Comparison of ENCODE assay signal across 29 mouse cellular contexts in the genomic region with DNA sequence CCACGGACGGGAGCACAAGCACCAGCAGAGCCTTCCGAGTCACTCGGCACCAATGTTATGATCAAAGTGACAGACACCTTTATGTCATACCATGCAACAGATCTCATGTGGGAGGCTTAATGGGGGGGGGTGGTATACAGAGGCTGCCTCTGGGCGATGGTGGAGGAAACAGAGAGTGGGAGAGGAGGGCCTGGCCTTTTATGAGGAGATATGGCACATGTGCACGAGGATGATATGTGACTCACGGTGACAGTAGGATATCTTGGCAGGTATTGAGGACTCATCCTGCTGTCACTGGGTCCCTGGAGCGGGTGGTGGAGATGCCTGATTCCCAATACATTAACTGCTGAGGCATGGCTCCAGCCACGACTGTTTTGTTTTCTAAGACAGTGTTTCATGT. TPM values are rescaled to one million over a fixed set of nuclear protein-coding genes. Genes with fewer than 3 reads are reported as not detected.
A peak's percentile ranks its signal among the peaks of the same experiment; 100 is the strongest.
DNase-seq lines count a peak whose midpoint lies in the region; ATAC-seq and TF ChIP-seq lines count a peak whose summit lies in the region.
"Had no signal": no experiment of that assay in that cellular context is flagged by ENCODE, and none has a peak within 500 bp of the region (broad histone marks: within the 10 kb centered on the region; RNA-seq: fewer than 3 reads in every experiment).

No protein-coding gene starts in this region.

- no peak for TF ChIP-seq CTCF in kidney, postnatal 0 days (IDR thresholded peaks at IDR 0.05; ENCODE audit: low read depth)
- no peak for TF ChIP-seq CTCF in MEL (IDR thresholded peaks at IDR 0.05 in 2 of 3, conservative IDR thresholded peaks at IDR 0.05 in 1 of 3; ENCODE audit: control insufficient read depth in 1 of 3, insufficient read depth in 1 of 3, low read depth in 2 of 3, low read length in 3 of 3, poor library complexity in 1 of 3, severe bottlenecking in 1 of 3)

- no peaks in the 10 kb centered on the region for H3K4me1 ChIP-seq in kidney, postnatal 0 days (replicated peaks; ENCODE audit: insufficient read depth, low read length)
- peaks cover 11% of the 10 kb centered on the region; the same call in 1 of the 2 replicates for H3K4me1 ChIP-seq in liver, embryonic 13.5 days (replicated peaks)
- H3K4me1 ChIP-seq in liver, embryonic 11.5 days (replicated peaks; ENCODE audit: control insufficient read depth, insufficient read depth, low read length): no peaks in the 10 kb centered on the region
- peaks cover 2 to 14% of the 10 kb centered on the region in 2 experiments; a peak in 3 of 4 replicates for H3K4me1 ChIP-seq in MEL (ENCODE audit: control insufficient read depth in 1 of 2, insufficient read depth in 2 of 2, low read length in 2 of 2)
- no peaks in the 10 kb centered on the region for H3K4me1 ChIP-seq in hindbrain, embryonic 13.5 days (replicated peaks)
- H3K4me1 ChIP-seq: embryonic facial prominence, embryonic 13.5 days; embryonic facial prominence, embryonic 15.5 days; forebrain, embryonic 13.5 days; forebrain, embryonic 15.5 days had no signal

- no peak overlapping the region for H3K27ac ChIP-seq in kidney, postnatal 0 days
- H3K27ac ChIP-seq in liver, embryonic 13.5 days: no peak overlapping the region
- no peak overlapping the region for H3K27ac ChIP-seq in liver, embryonic 11.5 days (ENCODE audit: low read depth, low read length)
- H3K27ac ChIP-seq in MEL (ENCODE audit: control insufficient read depth, low read depth, low read length): no peak overlapping the region; the same call in 1 of the 2 replicates
- H3K27ac ChIP-seq in hindbrain, embryonic 13.5 days: no peak overlapping the region
- H3K27ac ChIP-seq: embryonic facial prominence, embryonic 13.5 days; embryonic facial prominence, embryonic 15.5 days; forebrain, embryonic 13.5 days; forebrain, embryonic 15.5 days had no signal

- no peak for TF ChIP-seq RAD21 in MEL (IDR thresholded peaks at IDR 0.05; ENCODE audit: low read depth, low read length)

- no peaks in the 10 kb centered on the region for H3K27me3 ChIP-seq in kidney, postnatal 0 days (ENCODE audit: insufficient read depth, low read length)
- peaks cover 4% of the 10 kb centered on the region; the same call in 1 of the 2 replicates for H3K27me3 ChIP-seq in liver, embryonic 13.5 days
- H3K27me3 ChIP-seq in liver, embryonic 11.5 days (replicated peaks; ENCODE audit: control insufficient read depth, insufficient read depth, low read length): no peaks in the 10 kb centered on the region
- peaks cover 0 to 4% of the 10 kb centered on the region in 2 experiments for H3K27me3 ChIP-seq in MEL (ENCODE audit: control insufficient read depth in 1 of 2, insufficient read depth in 2 of 2, low read length in 2 of 2)
- no peaks in the 10 kb centered on the region for H3K27me3 ChIP-seq in hindbrain, embryonic 13.5 days
- H3K27me3 ChIP-seq: embryonic facial prominence, embryonic 13.5 days; embryonic facial prominence, embryonic 15.5 days; forebrain, embryonic 13.5 days; forebrain, embryonic 15.5 days had no signal

- no peak overlapping the region for H3K4me2 ChIP-seq in kidney, postnatal 0 days (ENCODE audit: low read length)
- no peak overlapping the region for H3K4me2 ChIP-seq in liver, embryonic 13.5 days
- H3K4me2 ChIP-seq in liver, embryonic 11.5 days: no peak overlapping the region
- H3K4me2 ChIP-seq in hindbrain, embryonic 13.5 days: no peak overlapping the region
- H3K4me2 ChIP-seq: embryonic facial prominence, embryonic 13.5 days; embryonic facial prominence, embryonic 15.5 days; forebrain, embryonic 13.5 days; forebrain, embryonic 15.5 days had no signal

- no peak overlapping the region for H3K9ac ChIP-seq in kidney, postnatal 0 days (ENCODE audit: low read depth, low read length)
- no peak overlapping the region for H3K9ac ChIP-seq in liver, embryonic 13.5 days
- H3K9ac ChIP-seq in liver, embryonic 11.5 days (ENCODE audit: low read depth, low read length): no peak overlapping the region
- no peak overlapping the region; the same call in 1 of the 2 replicates for H3K9ac ChIP-seq in MEL (ENCODE audit: control insufficient read depth, low read depth, low read length, poor library complexity, severe bottlenecking)
- no peak overlapping the region for H3K9ac ChIP-seq in hindbrain, embryonic 13.5 days
- H3K9ac ChIP-seq: embryonic facial prominence, embryonic 13.5 days; embryonic facial prominence, embryonic 15.5 days; forebrain, embryonic 13.5 days; forebrain, embryonic 15.5 days had no signal

- no peak overlapping the region for H3K4me3 ChIP-seq in kidney, postnatal 0 days (replicated peaks; ENCODE audit: low read depth, low read length)
- no peak overlapping the region for H3K4me3 ChIP-seq in liver, embryonic 13.5 days (replicated peaks)
- H3K4me3 ChIP-seq in liver, embryonic 11.5 days (ENCODE audit: low read depth, low read length): no peak overlapping the region
- no peak overlapping the region for H3K4me3 ChIP-seq in MEL (ENCODE audit: control insufficient read depth in 1 of 2, insufficient read depth in 1 of 2, low read depth in 2 of 2, low read length in 2 of 2)
- no peak overlapping the region for H3K4me3 ChIP-seq in hindbrain, embryonic 13.5 days
- H3K4me3 ChIP-seq: embryonic facial prominence, embryonic 13.5 days; embryonic facial prominence, embryonic 15.5 days; forebrain, embryonic 13.5 days; forebrain, embryonic 15.5 days had no signal

- no peaks in the 10 kb centered on the region for H3K79me2 ChIP-seq in MEL (ENCODE audit: control insufficient read depth, insufficient read depth, low read length, poor library complexity)

- peak; percentile 63 to 73 for TF ChIP-seq EP300 in MEL (IDR thresholded peaks at IDR 0.05; ENCODE audit: low read depth in 1 of 2, low read length in 2 of 2)

- no peak for TF ChIP-seq POLR2A in MEL (IDR thresholded peaks at IDR 0.05; ENCODE audit: control insufficient read depth in 1 of 2, insufficient read depth in 1 of 2, low read depth in 1 of 2, low read length in 2 of 2, poor library complexity in 1 of 2)

- H3K9me3 ChIP-seq in kidney, postnatal 0 days (replicated peaks; ENCODE audit: low read length): no peaks in the 10 kb centered on the region
- no peaks in the 10 kb centered on the region for H3K9me3 ChIP-seq in liver, embryonic 13.5 days (replicated peaks)
- no peaks in the 10 kb centered on the region for H3K9me3 ChIP-seq in liver, embryonic 11.5 days (ENCODE audit: control insufficient read depth, low read length)
- H3K9me3 ChIP-seq in MEL (replicated peaks; ENCODE audit: insufficient read depth, low read length): no peaks in the 10 kb centered on the region
- no peaks in the 10 kb centered on the region for H3K9me3 ChIP-seq in hindbrain, embryonic 13.5 days
- H3K9me3 ChIP-seq: embryonic facial prominence, embryonic 13.5 days; embryonic facial prominence, embryonic 15.5 days; forebrain, embryonic 13.5 days; forebrain, embryonic 15.5 days; G1E had no signal

- peak; percentile 4 for DNase-seq in kidney, postnatal 0 days (ENCODE audit: low spot score)
- no peak for DNase-seq in kidney, postnatal 14 days
- DNase-seq in liver, embryonic 13.5 days: no peak
- no peak for DNase-seq in liver, embryonic 11.5 days (ENCODE audit: low spot score)
- DNase-seq in MEL (ENCODE audit: low read depth, low spot score): peak; percentile 67
- DNase-seq: adrenal gland, adult 2 months; adrenal gland, postnatal 10 days; adrenal gland, postnatal 25 days; B cell, adult 2 months; cerebellum, adult 11 months; cerebellum, adult 18-20 months; cerebellum, adult 8-10 months; cerebellum, adult 9-11 months; cerebellum, postnatal 14 days; cerebellum, postnatal 36 days; embryo, embryonic 11 days had no signal

- WGBS in kidney, postnatal 0 days: 58% methylated on average over 9 of the region's 9 CpGs
- 60% methylated on average over 9 of the region's 9 CpGs for WGBS in liver, embryonic 13.5 days (ENCODE audit: insufficient replicate concordance)
- WGBS in liver, embryonic 11.5 days: 73% methylated on average over 9 of the region's 9 CpGs
- 89% methylated on average over 9 of the region's 9 CpGs for WGBS in hindbrain, embryonic 13.5 days

- no peak for ATAC-seq in kidney, postnatal 0 days (replicated peaks; ENCODE audit: low FRiP score, low read depth)
- peak; percentile 68 for ATAC-seq in liver, embryonic 13.5 days (ENCODE audit: low read depth)
- no peak; the same call in 1 of the 2 replicates for ATAC-seq in liver, embryonic 11.5 days (replicated peaks; ENCODE audit: low FRiP score)
- peak; percentile 56 for ATAC-seq in megakaryocyte-erythroid progenitor cell, adult 5-6 weeks (replicated peaks; ENCODE audit: low FRiP score, low TSS enrichment, poor library complexity, severe bottlenecking)
- ATAC-seq in hindbrain, embryonic 13.5 days (ENCODE audit: low FRiP score): no peak
- ATAC-seq: CD4-positive, CD25-positive, alpha-beta regulatory T cell, adult 4 months; forebrain, embryonic 13.5 days; forebrain, embryonic 15.5 days had no signal

- no peaks in the 10 kb centered on the region for H3K36me3 ChIP-seq in kidney, postnatal 0 days (ENCODE audit: insufficient read depth, low read length)
- H3K36me3 ChIP-seq in liver, embryonic 13.5 days: no peaks in the 10 kb centered on the region
- H3K36me3 ChIP-seq in liver, embryonic 11.5 days (ENCODE audit: control insufficient read depth, insufficient read depth, low read length): no peaks in the 10 kb centered on the region
- H3K36me3 ChIP-seq in MEL (ENCODE audit: control insufficient read depth in 1 of 2, insufficient read depth in 2 of 2, low read length in 2 of 2): peaks cover 0 to 6% of the 10 kb centered on the region in 2 experiments; a peak in 1 of 4 replicates
- H3K36me3 ChIP-seq in hindbrain, embryonic 13.5 days: no peaks in the 10 kb centered on the region
- H3K36me3 ChIP-seq: embryonic facial prominence, embryonic 13.5 days; embryonic facial prominence, embryonic 15.5 days; forebrain, embryonic 15.5 days; G1E had no signal

RNA-seq across cellular contexts. Expression of a gene that starts 13.8 kb away (rescaled TPM):
- polyA plus RNA-seq in kidney, postnatal 0 days (2015; fragmentation: Nextera tagmentation; extraction: Ambion mirVana): 96.1 and 103 TPM in 2 replicates
- polyA plus RNA-seq in liver, embryonic 13.5 days (2015; fragmentation: Nextera tagmentation; extraction: Ambion mirVana): 37.1 and 38.0 TPM in 2 replicates
- 70.6 and 73.4 TPM in 2 replicates for polyA plus RNA-seq in liver, embryonic 11.5 days (2014; fragmentation: Nextera tagmentation; extraction: Ambion mirVana)
- total RNA-seq in MEL (2012; rRNA removed): 47.2 and 53.8 TPM in 2 replicates
- polyA plus RNA-seq in MEL (2012; ENCODE audit: insufficient read depth in 1 of 2, insufficient read length in 2 of 2, low read depth in 1 of 2, low replicate concordance in 2 of 2, missing spikeins in 1 of 2): 100 to 1,000 TPM in 1 of 2 experiments, not detected in 1; 111 TPM
- total RNA-seq in megakaryocyte-erythroid progenitor cell, adult 5-6 weeks (2014; fragmentation: Nextera tagmentation): 43.2 and 45.4 TPM in 2 replicates
- 26.4 and 38.6 TPM in 2 replicates for total RNA-seq in megakaryocyte-erythroid progenitor cell, adult 5-6 weeks (2017)
- polyA plus RNA-seq in hindbrain, embryonic 13.5 days (2015; fragmentation: Nextera tagmentation; extraction: Ambion mirVana): 128 and 133 TPM in 2 replicates

RNA-seq across cellular contexts. Expression of a gene that starts 14.4 kb away (rescaled TPM):
- polyA plus RNA-seq in kidney, postnatal 0 days (2015; fragmentation: Nextera tagmentation; extraction: Ambion mirVana): 0.38 and 0.49 TPM in 2 replicates
- polyA plus RNA-seq in liver, embryonic 13.5 days (2015; fragmentation: Nextera tagmentation; extraction: Ambion mirVana): 0.12 and 0.29 TPM in 2 replicates
- polyA plus RNA-seq in liver, embryonic 11.5 days (2014; fragmentation: Nextera tagmentation; extraction: Ambion mirVana): 0.15 TPM in 1 of 2 replicates, not detected in the other
- total RNA-seq in MEL (2012; rRNA removed): 0.19 TPM in 1 of 2 replicates, not detected in the other
- under 1 TPM in 1 of 2 experiments, not detected in 1; 0.60 TPM for polyA plus RNA-seq in MEL (2012; ENCODE audit: insufficient read depth in 1 of 2, insufficient read length in 2 of 2, low read depth in 1 of 2, low replicate concordance in 2 of 2, missing spikeins in 1 of 2)
- 2.0 TPM in 1 of 2 replicates, not detected in the other for total RNA-seq in megakaryocyte-erythroid progenitor cell, adult 5-6 weeks (2014; fragmentation: Nextera tagmentation)
- total RNA-seq in megakaryocyte-erythroid progenitor cell, adult 5-6 weeks (2017): 0.42 TPM in 1 of 2 replicates, not detected in the other
- not detected in 2 replicates for polyA plus RNA-seq in hindbrain, embryonic 13.5 days (2015; fragmentation: Nextera tagmentation; extraction: Ambion mirVana)
- total RNA-seq: CH12.LX had no signal
- polyA plus RNA-seq: CD4-positive, CD25-positive, alpha-beta regulatory T cell, adult 4 months; embryonic facial prominence, embryonic 11.5 days; embryonic facial prominence, embryonic 13.5 days; forebrain, embryonic 11.5 days; forebrain, embryonic 13.5 days; forebrain, embryonic 15.5 days; G1E had no signal

RNA-seq across cellular contexts. Expression of a gene that starts 27.1 kb away (rescaled TPM):
- 26.5 and 30.0 TPM in 2 replicates for polyA plus RNA-seq in kidney, postnatal 0 days (2015; fragmentation: Nextera tagmentation; extraction: Ambion mirVana)
- 46.5 and 48.5 TPM in 2 replicates for polyA plus RNA-seq in liver, embryonic 13.5 days (2015; fragmentation: Nextera tagmentation; extraction: Ambion mirVana)
- polyA plus RNA-seq in liver, embryonic 11.5 days (2014; fragmentation: Nextera tagmentation; extraction: Ambion mirVana): 34.6 and 35.1 TPM in 2 replicates
- 14.9 and 20.4 TPM in 2 replicates for total RNA-seq in MEL (2012; rRNA removed)
- polyA plus RNA-seq in MEL (2012; ENCODE audit: insufficient read depth in 1 of 2, insufficient read length in 2 of 2, low read depth in 1 of 2, low replicate concordance in 2 of 2, missing spikeins in 1 of 2): 10 to 100 TPM in 1 of 2 experiments, not detected in 1; 35.3 TPM
- 15.2 and 24.6 TPM in 2 replicates for total RNA-seq in megakaryocyte-erythroid progenitor cell, adult 5-6 weeks (2014; fragmentation: Nextera tagmentation)
- total RNA-seq in megakaryocyte-erythroid progenitor cell, adult 5-6 weeks (2017): 7.0 and 13.2 TPM in 2 replicates
- polyA plus RNA-seq in hindbrain, embryonic 13.5 days (2015; fragmentation: Nextera tagmentation; extraction: Ambion mirVana): 55.7 and 58.3 TPM in 2 replicates

RNA-seq across cellular contexts. Expression of a gene that starts 29.0 kb away (rescaled TPM):
- not detected in 2 replicates for polyA plus RNA-seq in kidney, postnatal 0 days (2015; fragmentation: Nextera tagmentation; extraction: Ambion mirVana)
- not detected in 2 replicates for polyA plus RNA-seq in liver, embryonic 13.5 days (2015; fragmentation: Nextera tagmentation; extraction: Ambion mirVana)
- not detected in 2 replicates for polyA plus RNA-seq in liver, embryonic 11.5 days (2014; fragmentation: Nextera tagmentation; extraction: Ambion mirVana)
- not detected in 2 replicates for total RNA-seq in MEL (2012; rRNA removed)
- polyA plus RNA-seq in MEL (2012; ENCODE audit: insufficient read depth in 1 of 2, insufficient read length in 2 of 2, low read depth in 1 of 2, low replicate concordance in 2 of 2, missing spikeins in 1 of 2): not detected
- total RNA-seq in megakaryocyte-erythroid progenitor cell, adult 5-6 weeks (2014; fragmentation: Nextera tagmentation): not detected in 2 replicates
- total RNA-seq in megakaryocyte-erythroid progenitor cell, adult 5-6 weeks (2017): not detected in 2 replicates
- polyA plus RNA-seq in hindbrain, embryonic 13.5 days (2015; fragmentation: Nextera tagmentation; extraction: Ambion mirVana): not detected in 2 replicates
- total RNA-seq: CH12.LX; common myeloid progenitor, adult 5-6 weeks had no signal
- polyA plus RNA-seq: brain, embryonic 14.5 days; embryonic facial prominence, embryonic 11.5 days; embryonic facial prominence, embryonic 13.5 days; forebrain, embryonic 11.5 days; forebrain, embryonic 13.5 days; forebrain, embryonic 15.5 days; G1E had no signal

RNA-seq across cellular contexts. Expression of a gene that starts 36.7 kb away (rescaled TPM):
- polyA plus RNA-seq in kidney, postnatal 0 days (2015; fragmentation: Nextera tagmentation; extraction: Ambion mirVana): 32.0 and 35.9 TPM in 2 replicates
- 27.5 and 27.9 TPM in 2 replicates for polyA plus RNA-seq in liver, embryonic 13.5 days (2015; fragmentation: Nextera tagmentation; extraction: Ambion mirVana)
- 56.1 and 60.8 TPM in 2 replicates for polyA plus RNA-seq in liver, embryonic 11.5 days (2014; fragmentation: Nextera tagmentation; extraction: Ambion mirVana)
- total RNA-seq in MEL (2012; rRNA removed): 34.0 and 44.4 TPM in 2 replicates
- 10 to 100 TPM in 1 of 2 experiments, not detected in 1; 49.3 TPM for polyA plus RNA-seq in MEL (2012; ENCODE audit: insufficient read depth in 1 of 2, insufficient read length in 2 of 2, low read depth in 1 of 2, low replicate concordance in 2 of 2, missing spikeins in 1 of 2)
- 18.8 and 20.9 TPM in 2 replicates for total RNA-seq in megakaryocyte-erythroid progenitor cell, adult 5-6 weeks (2014; fragmentation: Nextera tagmentation)
- total RNA-seq in megakaryocyte-erythroid progenitor cell, adult 5-6 weeks (2017): 7.7 and 9.3 TPM in 2 replicates
- 43.0 and 43.6 TPM in 2 replicates for polyA plus RNA-seq in hindbrain, embryonic 13.5 days (2015; fragmentation: Nextera tagmentation; extraction: Ambion mirVana)

Comparison
In these comparisons a context has a peak if more than half of its experiments do, and no peak if none do; other contexts are left out.
1. ATAC-seq: peak in liver, embryonic 13.5 days (single experiment) and megakaryocyte-erythroid progenitor cell, adult 5-6 weeks (single experiment); none in kidney, postnatal 0 days (single experiment), liver, embryonic 11.5 days (single experiment) and hindbrain, embryonic 13.5 days (single experiment).
2. DNase-seq: peak in kidney, postnatal 0 days (single experiment) and MEL (single experiment); none in kidney, postnatal 14 days (single experiment), liver, embryonic 13.5 days (single experiment) and liver, embryonic 11.5 days (single experiment).